Mouse (Mus musculus) left cerebral cortex, postnatal 10 days (tissue): Measurements from ENCODE around the gene Spin2e. TPM values are rescaled to one million over a fixed set of nuclear protein-coding genes. Genes with fewer than 3 reads are reported as not detected.
"Not testable (repeated sequence)": the region's sequence is repeated elsewhere in the genome, so short reads cannot be mapped to it uniquely, and the experiment has no call there.

Source experiments
- DNase-seq, 2 experiments: peaks; one replicate each; pipeline ENCODE4 v3.0.0; 2021 to 2022; ENCODE audit warnings: low spot score in 2 of 2, mixed read lengths in 1 of 2; ENCODE audit errors: extremely low spot score in 1 of 2
- intact Hi-C: fragments of 180-260 bp; cut with DNase I; formaldehyde crosslinking; loops from one replicate; pipeline ENCODE4 v1.15.1; 2025
- total RNA-seq, 2 experiments: library from RNA; stranded (reverse); gene quantifications; 2 replicates each; pipeline ENCODE4 v1.2.3; 2021

The Spin2e gene
- total RNA-seq = not detected

GRCm38 (mm10) chrX:31618820-31619219 lies at the start of gene Spin2e:
Gene Spin2e (minus strand): TSS chrX:31618920.
- intact Hi-C loops, DNase-seq: not testable (repeated sequence)

- intact Hi-C loops, DNase-seq: not testable (repeated sequence)
Observed at GRCm38 (mm10) chrX:31574183-31574582, 44.5 kb downstream of the Spin2e start, which contains the start of gene Gm21883. Gene Gm21883 (minus strand): TSS chrX:31574283.

Other genes starting within 250 kb of the Spin2e start
- not detected for gene Btbd35f19, start 235.0 kb downstream of the Spin2e start, total RNA-seq
- gene Gm21883, start 44.6 kb downstream of the Spin2e start, total RNA-seq = not detected
- not detected for gene Btbd35f25, start 98.2 kb upstream of the Spin2e start, total RNA-seq